Mouse (Mus musculus): Measurements from ENCODE around the gene Ankrd11. TPM values are rescaled to one million over a fixed set of nuclear protein-coding genes. Genes with fewer than 3 reads are reported as not detected.
A peak's percentile ranks its signal among the peaks of the same experiment; 100 is the strongest.

The Ankrd11 gene
- polyA plus RNA-seq, 1 experiment from 2014 or later, result 63.3 TPM

DNA sequence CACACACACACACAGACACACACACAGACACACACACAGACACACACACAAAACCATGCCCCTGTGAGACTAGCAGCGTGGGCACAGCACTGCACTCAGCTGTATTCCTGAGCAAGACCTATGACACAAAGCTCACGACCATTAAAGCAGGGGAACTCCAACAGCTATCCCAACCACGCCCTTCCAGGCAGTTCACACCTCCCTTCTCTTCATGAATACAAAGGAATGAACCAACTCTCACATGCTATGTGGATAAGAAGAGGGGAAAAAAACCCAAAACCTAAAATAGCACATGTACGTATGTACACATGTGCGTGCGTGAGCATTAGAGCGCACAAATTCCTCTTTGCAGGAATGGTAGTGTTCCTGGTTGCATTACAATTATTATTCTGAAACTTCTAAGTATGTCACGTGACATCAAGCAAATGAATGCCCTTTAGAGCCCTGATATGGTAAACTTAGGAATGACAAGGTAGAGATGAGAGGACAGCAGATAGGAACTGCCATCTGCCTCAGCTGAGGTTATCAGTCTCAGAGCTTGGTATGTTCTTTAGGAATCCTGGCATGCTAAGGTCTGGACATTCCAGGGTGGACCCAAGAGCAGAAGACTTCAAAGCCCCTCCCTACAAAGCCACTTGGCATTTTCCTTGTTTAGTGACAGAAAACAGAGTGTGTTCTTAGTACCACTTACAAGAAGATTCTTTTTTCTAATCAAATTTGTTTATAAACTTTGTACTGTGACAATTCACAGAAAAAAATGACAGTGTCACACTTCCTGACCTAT lies 115.9 kb downstream of the Ankrd11 start:
- H3K4me3 ChIP-seq (ENCODE audit: control insufficient read depth in 1 of 2, insufficient read depth in 1 of 2, low read depth in 1 of 2, low read length in 2 of 2), result no peak overlapping the region
- peak overlapping the region in 1 of 2 experiments; percentile 18; a peak in 1 of 4 replicates for H3K27ac ChIP-seq (replicated peaks in 1 of 2; ENCODE audit: control insufficient read depth in 1 of 2, insufficient read depth in 1 of 2, low read depth in 2 of 2, low read length in 2 of 2)
- no peak overlapping the region for H3K4me2 ChIP-seq (ENCODE audit: low read length)
- WGBS, result 66% methylated on average over 8 of the region's 8 CpGs
- H3K9me3 ChIP-seq (ENCODE audit: control insufficient read depth, low read length), result no peaks in the 10 kb centered on the region
- H3K36me3 ChIP-seq (ENCODE audit: control insufficient read depth, insufficient read depth, low read length), result 0 out of 2 replicates have a peak, but pooled peaks cover 6% of the 10 kb centered on the region
- H3K4me1 ChIP-seq (ENCODE audit: control insufficient read depth in 2 of 2, insufficient read depth in 2 of 2, low read length in 2 of 2), result peaks cover 12 to 70% of the 10 kb centered on the region in 2 experiments
- H3K27me3 ChIP-seq (ENCODE audit: control insufficient read depth, insufficient read depth, low read length), result no peaks in the 10 kb centered on the region
- H3K9ac ChIP-seq (ENCODE audit: low read length), result no peak overlapping the region
- ATAC-seq (ENCODE audit: insufficient number of reproducible peaks, insufficient read depth, low FRiP score, low read depth), result no peak

DNA sequence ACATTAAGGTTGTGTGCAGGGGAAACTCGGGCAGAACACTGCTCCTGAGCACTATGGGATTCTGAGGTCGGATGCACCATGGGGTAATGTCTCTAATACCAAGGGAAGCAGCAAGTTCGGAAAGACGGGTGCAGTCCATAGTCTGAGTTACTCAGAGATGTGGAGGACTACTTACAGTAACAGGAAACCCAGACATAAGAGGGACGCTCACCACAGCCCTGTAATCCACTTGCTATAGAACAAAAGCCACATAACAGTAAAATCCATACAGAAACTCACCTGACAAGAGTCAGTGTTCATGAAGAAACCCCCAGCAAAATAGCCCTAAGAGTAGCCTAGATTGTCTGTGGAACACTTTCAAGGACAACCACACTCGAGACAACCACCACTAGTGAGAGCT lies 118.0 kb downstream of the Ankrd11 start:
- Histone ChIP-seq H3K36me3 (ENCODE audit: control insufficient read depth, insufficient read depth, low read length) (0 out of 2 replicates have a peak, but pooled peaks cover 6% of the 10 kb centered on the region), H3K4me3 (ENCODE audit: control insufficient read depth in 1 of 2, insufficient read depth in 1 of 2, low read depth in 1 of 2, low read length in 2 of 2) (no peak overlapping the region), H3K27me3 (ENCODE audit: control insufficient read depth, insufficient read depth, low read length) (no peaks in the 10 kb centered on the region), H3K4me1 (ENCODE audit: control insufficient read depth in 2 of 2, insufficient read depth in 2 of 2, low read length in 2 of 2) (peaks cover 18 to 77% of the 10 kb centered on the region in 2 experiments), H3K4me2 (ENCODE audit: low read length) (peak overlapping the region; percentile 45), H3K27ac (replicated peaks in 1 of 2; ENCODE audit: control insufficient read depth in 1 of 2, insufficient read depth in 1 of 2, low read depth in 2 of 2, low read length in 2 of 2) (peak overlapping the region; percentile 60 to 80), H3K9me3 (ENCODE audit: control insufficient read depth, low read length) (no peaks in the 10 kb centered on the region), H3K9ac (ENCODE audit: low read length) (peak overlapping the region; percentile 51)
- no peak for ATAC-seq (ENCODE audit: insufficient number of reproducible peaks, insufficient read depth, low FRiP score, low read depth)
- 46% methylated on average over 6 of the region's 6 CpGs for WGBS

DNA sequence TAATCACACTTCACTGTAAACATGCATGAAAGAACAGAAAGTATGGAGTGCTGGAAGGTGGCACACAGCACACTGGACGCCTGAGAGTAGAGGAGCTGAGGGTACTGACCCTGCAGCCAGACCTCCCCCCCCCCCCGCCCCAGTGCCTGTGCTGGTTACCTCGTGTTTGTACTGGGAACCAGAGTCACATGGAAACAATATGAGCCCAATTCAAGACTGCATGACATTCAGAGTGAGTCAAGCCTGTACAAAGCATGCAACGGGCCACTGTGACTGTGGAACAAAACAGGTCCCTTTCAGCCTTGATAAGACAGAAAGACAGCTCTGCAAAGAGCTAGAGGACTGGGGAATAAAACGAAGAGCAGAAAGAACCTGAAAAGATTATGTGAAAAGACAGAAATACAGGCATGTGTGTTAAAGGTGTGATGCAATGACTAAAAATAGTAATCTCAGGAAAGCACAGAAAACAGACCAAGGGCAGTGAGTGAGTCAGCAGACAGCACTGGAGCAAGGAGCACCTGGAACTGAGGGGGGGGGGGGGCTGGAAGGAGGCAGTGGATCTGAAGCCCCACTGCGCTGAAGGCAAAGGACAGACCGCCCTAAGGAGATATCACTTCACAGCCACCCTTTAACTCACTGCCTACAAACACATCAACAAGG lies 118.5 kb downstream of the Ankrd11 start:
- Histone ChIP-seq H3K4me1 (ENCODE audit: control insufficient read depth in 2 of 2, insufficient read depth in 2 of 2, low read length in 2 of 2) (peaks cover 23 to 82% of the 10 kb centered on the region in 2 experiments), H3K27ac (replicated peaks in 1 of 2; ENCODE audit: control insufficient read depth in 1 of 2, insufficient read depth in 1 of 2, low read depth in 2 of 2, low read length in 2 of 2) (peak overlapping the region; percentile 60 to 80), H3K9ac (ENCODE audit: low read length) (peak overlapping the region; percentile 51), H3K4me2 (ENCODE audit: low read length) (peak overlapping the region; percentile 45), H3K9me3 (ENCODE audit: control insufficient read depth, low read length) (no peaks in the 10 kb centered on the region), H3K36me3 (ENCODE audit: control insufficient read depth, insufficient read depth, low read length) (0 out of 2 replicates have a peak, but pooled peaks cover 6% of the 10 kb centered on the region), H3K27me3 (ENCODE audit: control insufficient read depth, insufficient read depth, low read length) (no peaks in the 10 kb centered on the region), H3K4me3 (ENCODE audit: control insufficient read depth in 1 of 2, insufficient read depth in 1 of 2, low read depth in 1 of 2, low read length in 2 of 2) (no peak overlapping the region)
- 14% methylated on average over 7 of the region's 7 CpGs for WGBS
- no peak for ATAC-seq (ENCODE audit: insufficient number of reproducible peaks, insufficient read depth, low FRiP score, low read depth)

- ATAC-seq (ENCODE audit: insufficient number of reproducible peaks, insufficient read depth, low FRiP score, low read depth), result no peak
- Histone ChIP-seq H3K9me3 (ENCODE audit: control insufficient read depth, low read length) (no peaks in the 10 kb centered on the region), H3K4me3 (ENCODE audit: control insufficient read depth in 1 of 2, insufficient read depth in 1 of 2, low read depth in 1 of 2, low read length in 2 of 2) (no peak overlapping the region), H3K27ac (replicated peaks in 1 of 2; ENCODE audit: control insufficient read depth in 1 of 2, insufficient read depth in 1 of 2, low read depth in 2 of 2, low read length in 2 of 2) (peak overlapping the region in 1 of 2 experiments; percentile 80; a peak in 2 of 4 replicates), H3K9ac (ENCODE audit: low read length) (peak overlapping the region; percentile 51; the same call in 1 of the 2 replicates), H3K4me1 (ENCODE audit: control insufficient read depth in 2 of 2, insufficient read depth in 2 of 2, low read length in 2 of 2) (peaks cover 28 to 88% of the 10 kb centered on the region in 2 experiments), H3K4me2 (ENCODE audit: low read length) (no peak overlapping the region), H3K36me3 (ENCODE audit: control insufficient read depth, insufficient read depth, low read length) (0 out of 2 replicates have a peak, but pooled peaks cover 6% of the 10 kb centered on the region), H3K27me3 (ENCODE audit: control insufficient read depth, insufficient read depth, low read length) (no peaks in the 10 kb centered on the region)
- WGBS, result 82% methylated on average over 3 of the region's 3 CpGs
Measured at GRCm38 (mm10) chr8:122922945-122923344, 119.1 kb downstream of the Ankrd11 start.

- H3K4me1 ChIP-seq (ENCODE audit: control insufficient read depth in 2 of 2, insufficient read depth in 2 of 2, low read length in 2 of 2), result peaks cover 38 to 93% of the 10 kb centered on the region in 2 experiments
- WGBS, result 75% methylated on average over 7 of the region's 7 CpGs
- H3K4me3 ChIP-seq (ENCODE audit: control insufficient read depth in 1 of 2, insufficient read depth in 1 of 2, low read depth in 1 of 2, low read length in 2 of 2), result no peak overlapping the region
Measured at GRCm38 (mm10) chr8:122920890-122921289, 121.2 kb downstream of the Ankrd11 start.

DNA sequence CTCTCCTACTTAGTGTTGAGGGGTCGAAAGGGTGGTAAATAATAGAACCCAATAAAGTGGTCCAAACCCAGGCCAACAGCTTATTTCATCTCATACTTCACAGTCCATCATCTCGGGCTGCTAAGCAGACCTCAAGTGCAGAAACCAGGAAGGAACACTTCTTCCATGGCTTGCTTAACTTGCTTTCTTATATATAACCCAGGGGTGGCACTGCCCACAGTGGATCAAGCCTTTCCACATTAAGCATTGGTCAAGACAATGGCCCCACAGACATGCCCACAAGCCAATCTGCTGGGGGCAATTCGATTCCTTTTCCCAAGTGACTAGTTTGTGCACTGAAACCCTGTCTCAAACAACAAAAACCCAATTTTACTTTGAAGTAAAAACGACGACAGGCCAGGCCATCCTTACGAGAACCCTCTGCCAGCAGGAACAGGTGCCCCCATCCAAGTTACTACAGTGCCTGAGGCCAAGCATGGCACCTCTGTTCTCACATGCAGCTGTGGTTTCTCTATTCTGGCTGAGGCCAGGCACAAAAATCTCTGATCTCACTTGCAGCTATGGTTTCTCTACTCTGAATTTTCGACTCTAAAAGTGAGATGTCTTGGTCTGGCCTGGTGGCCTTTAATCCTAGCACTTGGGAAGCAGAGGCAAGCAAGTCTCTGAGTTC lies 123.5 kb downstream of the Ankrd11 start:
- no peaks in the 10 kb centered on the region for H3K27me3 ChIP-seq (ENCODE audit: control insufficient read depth, insufficient read depth, low read length)
- peaks cover 33 to 87% of the 10 kb centered on the region in 2 experiments for H3K4me1 ChIP-seq (ENCODE audit: control insufficient read depth in 2 of 2, insufficient read depth in 2 of 2, low read length in 2 of 2)
- no peak overlapping the region; the same call in 1 of the 2 replicates for H3K9ac ChIP-seq (ENCODE audit: low read length)
- whole genome bisulfite sequencing, result 62% methylated on average over 7 of the region's 7 CpGs
- peaks cover 16% of the 10 kb centered on the region for H3K36me3 ChIP-seq (ENCODE audit: control insufficient read depth, insufficient read depth, low read length)
- H3K4me3 ChIP-seq (ENCODE audit: control insufficient read depth in 1 of 2, insufficient read depth in 1 of 2, low read depth in 1 of 2, low read length in 2 of 2), result no peak overlapping the region
- H3K4me2 ChIP-seq (ENCODE audit: low read length), result peak overlapping the region; percentile 56
- ATAC-seq (ENCODE audit: insufficient number of reproducible peaks, insufficient read depth, low FRiP score, low read depth), result no peak
- H3K27ac ChIP-seq (replicated peaks in 1 of 2; ENCODE audit: control insufficient read depth in 1 of 2, insufficient read depth in 1 of 2, low read depth in 2 of 2, low read length in 2 of 2), result peak overlapping the region; percentile 88 to 94
- H3K9me3 ChIP-seq (ENCODE audit: control insufficient read depth, low read length), result no peaks in the 10 kb centered on the region

More at GRCm38 (mm10) chr8:122920890-122921289, 121.2 kb downstream of the Ankrd11 start:
- no peak for ATAC-seq (ENCODE audit: insufficient number of reproducible peaks, insufficient read depth, low FRiP score, low read depth)
- Histone ChIP-seq H3K9ac (ENCODE audit: low read length) (no peak overlapping the region), H3K27me3 (ENCODE audit: control insufficient read depth, insufficient read depth, low read length) (no peaks in the 10 kb centered on the region), H3K27ac (replicated peaks in 1 of 2; ENCODE audit: control insufficient read depth in 1 of 2, insufficient read depth in 1 of 2, low read depth in 2 of 2, low read length in 2 of 2) (no peak overlapping the region), H3K4me2 (ENCODE audit: low read length) (no peak overlapping the region), H3K9me3 (ENCODE audit: control insufficient read depth, low read length) (no peaks in the 10 kb centered on the region), H3K36me3 (ENCODE audit: control insufficient read depth, insufficient read depth, low read length) (no peaks in the 10 kb centered on the region)

Measured in heart, embryonic 14.5 days (tissue).